Mouse (Mus musculus) ES-Bruce4 (cell line): ENCODE measurements at regions not wholly inside any gene's neighbourhood (a gene's known extent, or its start where the extent isn't known, plus 50 kb on each side); places are given as distances from the start of the nearest gene placed in this dataset.
"Not testable (repeated sequence)": the region's sequence is repeated elsewhere in the genome, so short reads cannot be mapped to it uniquely, and the experiment has no call there.

Experiments
- H3K27ac ChIP-seq: 2 replicates; pipeline ENCODE4 v1.5.1; 2012; ENCODE audit warnings: low read length, inconsistent platforms; ENCODE audit not compliant: insufficient read depth
- H3K27me3 ChIP-seq: 2 replicates; pipeline ENCODE4 v1.6.1; 2012; ENCODE audit warnings: mild to moderate bottlenecking, low read length, inconsistent platforms; ENCODE audit not compliant: control insufficient read depth, poor library complexity, insufficient read depth, severe bottlenecking
- H3K36me3 ChIP-seq: 2 replicates; pipeline ENCODE4 v1.6.1; 2012; ENCODE audit warnings: inconsistent platforms, mild to moderate bottlenecking, low read length, moderate library complexity; ENCODE audit not compliant: control insufficient read depth, poor library complexity, insufficient read depth, severe bottlenecking
- H3K4me1 ChIP-seq: one replicate; pipeline ENCODE4 v1.8.1; 2011; ENCODE audit warnings: low read length; ENCODE audit not compliant: control insufficient read depth, insufficient read depth
- H3K4me3 ChIP-seq: 2 replicates; pipeline ENCODE4 v1.5.1; 2011; ENCODE audit warnings: low read depth, mild to moderate bottlenecking, low read length
- H3K9ac ChIP-seq: 2 replicates; pipeline ENCODE4 v1.6.1; 2012; ENCODE audit warnings: low read depth, mild to moderate bottlenecking, inconsistent platforms; ENCODE audit not compliant: poor library complexity, severe bottlenecking
- H3K9me3 ChIP-seq: replicated peaks from 2 replicates; pipeline ENCODE4 v1.6.1; 2012; ENCODE audit warnings: mild to moderate bottlenecking, low read length, inconsistent platforms; ENCODE audit not compliant: control insufficient read depth, poor library complexity, insufficient read depth, severe bottlenecking
- CTCF ChIP-seq: IDR thresholded peaks from one replicate; pipeline ENCODE4 v1.8.1; 2011; ENCODE audit warnings: low read depth, low read length
- EP300 ChIP-seq: IDR thresholded peaks from 2 replicates; pipeline ENCODE4 v1.6.1; 2011; ENCODE audit warnings: low read depth, low read length; ENCODE audit not compliant: insufficient read depth
- POLR2A ChIP-seq: IDR thresholded peaks from one replicate; pipeline ENCODE4 v1.8.1; 2011; ENCODE audit warnings: low read length; ENCODE audit not compliant: insufficient read depth

GRCm38 (mm10) chr11:13040584-13040983, 575.8 kb upstream of the Cobl start:
- no peak overlapping the region for H3K9ac ChIP-seq
- H3K9me3 ChIP-seq = no peaks in the 10 kb centered on the region
- no peaks in the 10 kb centered on the region for H3K36me3 ChIP-seq
- H3K27ac ChIP-seq = no peak overlapping the region
- H3K27me3 ChIP-seq = no peaks in the 10 kb centered on the region
- TF ChIP-seq EP300 (no peak), CTCF (no peak), POLR2A (no peak)
- no peaks in the 10 kb centered on the region for H3K4me1 ChIP-seq
- H3K4me3 ChIP-seq = no peak overlapping the region

- no peaks in the 10 kb centered on the region for H3K4me1 ChIP-seq
- TF ChIP-seq POLR2A (no peak), EP300 (no peak), CTCF (no peak)
- no peaks in the 10 kb centered on the region for H3K27me3 ChIP-seq
- H3K36me3 ChIP-seq = no peaks in the 10 kb centered on the region
- H3K4me3 ChIP-seq = no peak overlapping the region
- H3K9ac ChIP-seq = no peak overlapping the region
- no peaks in the 10 kb centered on the region for H3K9me3 ChIP-seq
- H3K27ac ChIP-seq = no peak overlapping the region
These were observed 567.7 kb upstream of the Cobl start for GRCm38 (mm10) chr11:13032464-13032863.

GRCm38 (mm10) chr11:13008838-13009237, 544.1 kb upstream of the Cobl start:
- not testable (repeated sequence) for H3K36me3 ChIP-seq, H3K4me3 ChIP-seq, H3K9ac ChIP-seq, H3K27me3 ChIP-seq, H3K27ac ChIP-seq, H3K4me1 ChIP-seq, H3K9me3 ChIP-seq
- TF ChIP-seq EP300 = peak; percentile 64; the same call in 1 of the 2 replicates

- H3K4me3 ChIP-seq, H3K9me3 ChIP-seq, H3K36me3 ChIP-seq, H3K4me1 ChIP-seq, H3K27me3 ChIP-seq: not testable (repeated sequence)
- peak overlapping the region; percentile 95 for H3K27ac ChIP-seq
- H3K9ac ChIP-seq = 0 out of 2 replicates have a peak overlapping the region, but pooled peaks have one; percentile 52
- TF ChIP-seq EP300 = peak; percentile 96
These were observed 541.8 kb upstream of the Cobl start for GRCm38 (mm10) chr11:13006461-13006961.

- H3K9me3 ChIP-seq = no peaks in the 10 kb centered on the region
- H3K9ac ChIP-seq = peak overlapping the region; percentile 71
- H3K4me3 ChIP-seq = peak overlapping the region; percentile 82
- H3K36me3 ChIP-seq = no peaks in the 10 kb centered on the region
- no peaks in the 10 kb centered on the region for H3K27me3 ChIP-seq
- H3K4me1 ChIP-seq = peaks cover 3% of the 10 kb centered on the region
- peak overlapping the region; percentile 100 for H3K27ac ChIP-seq
- TF ChIP-seq POLR2A = no peak
- peak; percentile 98 for TF ChIP-seq EP300
These were observed 540.5 kb upstream of the Cobl start for GRCm38 (mm10) chr11:13005228-13005627.

GRCm38 (mm10) chr11:12999279-12999678, 534.5 kb upstream of the Cobl start:
- Histone ChIP-seq H3K9me3 (no peaks in the 10 kb centered on the region), H3K4me3 (no peak overlapping the region), H3K4me1 (peaks cover 1% of the 10 kb centered on the region), H3K27ac (no peak overlapping the region), H3K27me3 (no peaks in the 10 kb centered on the region), H3K36me3 (no peaks in the 10 kb centered on the region), H3K9ac (no peak overlapping the region)
- TF ChIP-seq EP300 (no peak), CTCF (no peak), POLR2A (no peak)
